Mouse (Mus musculus): ENCODE data around the gene Meox1. TPM values are rescaled to one million over a fixed set of nuclear protein-coding genes. Genes with fewer than 3 reads are reported as not detected.

Gene Meox1
- polyA plus RNA-seq, 1 experiment from 2014 or later = 0.80 TPM

DNA sequence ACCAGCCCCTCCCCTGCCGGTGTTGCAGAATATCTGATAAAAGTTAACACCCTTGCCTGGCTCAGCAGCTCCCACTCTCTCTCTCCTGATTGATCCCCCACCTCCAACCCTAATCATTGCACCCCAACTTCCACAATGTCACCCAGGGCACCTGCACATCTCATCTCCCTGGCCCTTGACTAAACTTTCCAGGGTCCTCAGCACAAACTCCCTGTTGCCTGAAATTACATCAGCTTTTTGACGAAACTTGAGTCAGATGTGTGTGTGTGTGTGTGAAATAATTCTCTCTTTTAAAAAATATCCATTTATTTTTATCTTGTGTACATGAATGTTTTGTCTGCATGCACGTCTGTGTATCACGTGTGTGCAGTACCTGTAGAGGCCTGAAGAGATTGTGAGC, 65.5 kb downstream of the Meox1 start:
- no peak overlapping the region for H3K27ac ChIP-seq (ENCODE audit: low read length)
- H3K27me3 ChIP-seq (ENCODE audit: control insufficient read depth, insufficient read depth, low read depth, low read length) = no peaks in the 10 kb centered on the region
- H3K9me3 ChIP-seq (replicated peaks; ENCODE audit: control insufficient read depth, low read length, poor library complexity, severe bottlenecking) = no peaks in the 10 kb centered on the region
- H3K9ac ChIP-seq (ENCODE audit: low read depth, low read length) = no peak overlapping the region
- WGBS = 90% methylated on average over 4 of the region's 4 CpGs
- H3K4me3 ChIP-seq (ENCODE audit: low read depth, low read length) = no peak overlapping the region
- 0 out of 2 replicates have a peak, but pooled peaks cover 3% of the 10 kb centered on the region for H3K4me1 ChIP-seq (ENCODE audit: control insufficient read depth, insufficient read depth, low read length)
- H3K4me2 ChIP-seq (ENCODE audit: low read length) = no peak overlapping the region
- ATAC-seq = no peak
- H3K36me3 ChIP-seq (ENCODE audit: control insufficient read depth, insufficient read depth, low read length) = no peaks in the 10 kb centered on the region

Other genes with a start within 250 kb of the Meox1 start
- gene Arl4d, start 228.8 kb downstream of the Meox1 start, polyA plus RNA-seq (2015; fragmentation: Nextera tagmentation; extraction: Ambion mirVana) = 6.2 and 6.8 TPM in 2 replicates
- 32.0 and 34.3 TPM in 2 replicates for gene Dhx8, start 161.5 kb downstream of the Meox1 start, polyA plus RNA-seq (2015; fragmentation: Nextera tagmentation; extraction: Ambion mirVana)
- gene Etv4, start 109.0 kb downstream of the Meox1 start, polyA plus RNA-seq (2015; fragmentation: Nextera tagmentation; extraction: Ambion mirVana) = 7.5 and 9.8 TPM in 2 replicates
- gene Sost, start 72.6 kb upstream of the Meox1 start, polyA plus RNA-seq (2015; fragmentation: Nextera tagmentation; extraction: Ambion mirVana) = 0.10 TPM in 1 of 2 replicates, not detected in the other
- not detected in 2 replicates for gene Cfap97d1, start 89.9 kb upstream of the Meox1 start, polyA plus RNA-seq (2015; fragmentation: Nextera tagmentation; extraction: Ambion mirVana)
- gene Dusp3, start 92.6 kb upstream of the Meox1 start, polyA plus RNA-seq (2015; fragmentation: Nextera tagmentation; extraction: Ambion mirVana) = 25.6 and 29.7 TPM in 2 replicates
- gene Mpp3, start 134.1 kb upstream of the Meox1 start, polyA plus RNA-seq (2015; fragmentation: Nextera tagmentation; extraction: Ambion mirVana) = 57.4 and 64.6 TPM in 2 replicates
- 0.23 and 0.46 TPM in 2 replicates for gene Cd300lg, start 147.1 kb upstream of the Meox1 start, polyA plus RNA-seq (2015; fragmentation: Nextera tagmentation; extraction: Ambion mirVana)
- gene Mpp2, start 194.1 kb upstream of the Meox1 start, polyA plus RNA-seq (2015; fragmentation: Nextera tagmentation; extraction: Ambion mirVana) = 31.8 and 39.9 TPM in 2 replicates
- not detected in 2 replicates for gene Ppy, start 206.9 kb upstream of the Meox1 start, polyA plus RNA-seq (2015; fragmentation: Nextera tagmentation; extraction: Ambion mirVana)
- not detected in 2 replicates for gene Pyy, start 213.5 kb upstream of the Meox1 start, polyA plus RNA-seq (2015; fragmentation: Nextera tagmentation; extraction: Ambion mirVana)